Mouse (Mus musculus) CD4-positive, CD25-positive, alpha-beta regulatory T cell (primary cell): ENCODE data around the gene Alkal2. TPM values are rescaled to one million over a fixed set of nuclear protein-coding genes. Genes with fewer than 3 reads are reported as not detected.

Source experiments
- polyA plus RNA-seq: library from polyadenylated mRNA; unstranded; fragments of 100-300 nt; shearing (Covaris generic); gene quantifications from one replicate; pipeline ENCODE4 v1.2.1, GENCODE M21; 2017

The Alkal2 gene
- polyA plus RNA-seq, result not detected

GRCm38 (mm10) chr12:30883986-30884621 is at the start of gene Alkal2:
Gene Alkal2, plus strand, starts transcription at chr12:30884322.

GRCm38 (mm10) chr12:30911261-30912047 is 27.3 kb downstream of the Alkal2 start, which contains the start of the genes Acp1 and Sh3yl1:
Gene Acp1, minus strand, starts transcription at chr12:30911589.
Gene Sh3yl1, plus strand, starts transcription at chr12:30911668.

Other genes starting within 250 kb of the Alkal2 start
- gene Acp1, start 27.3 kb downstream of the Alkal2 start, polyA plus RNA-seq, result 50.1 TPM
- gene Sh3yl1, start 27.3 kb downstream of the Alkal2 start, polyA plus RNA-seq, result 1.9 TPM
- gene Fam110c, start 189.5 kb downstream of the Alkal2 start, polyA plus RNA-seq, result 0.34 TPM